ENCODE assay signal across 9 mouse cellular contexts in genomic region chr8:26264869-26265321, GRCm38 (mm10).
A peak's percentile ranks its signal among the peaks of the same experiment; 100 is the strongest.
DNase-seq lines count a peak whose midpoint lies in the region; ATAC-seq and TF ChIP-seq lines count a peak whose summit lies in the region.
"Had no signal": no experiment of that assay in that cellular context is flagged by ENCODE, and none has a peak within 500 bp of the region (broad histone marks: within the 10 kb centered on the region; RNA-seq: fewer than 3 reads in every experiment).

No protein-coding gene starts in this region.

- H3K4me2 ChIP-seq in forebrain, postnatal 0 days (ENCODE audit: low read depth), result no peak overlapping the region
- H3K4me2 ChIP-seq in embryonic facial prominence, embryonic 13.5 days, result peak overlapping the region; percentile 5; the same call in 1 of the 2 replicates
- no peak overlapping the region; the same call in none of the 2 replicates for H3K4me2 ChIP-seq in limb, embryonic 11.5 days (ENCODE audit: low read depth, severe bottlenecking)

- no peak for ATAC-seq in forebrain, postnatal 0 days
- no peak for ATAC-seq in embryonic facial prominence, embryonic 13.5 days (ENCODE audit: insufficient number of reproducible peaks, insufficient read depth, low FRiP score, low TSS enrichment, low read depth)
- ATAC-seq in limb, embryonic 11.5 days (ENCODE audit: insufficient number of reproducible peaks, low FRiP score, low TSS enrichment, low read depth), result 0 out of 2 replicates have a peak, but pooled peaks have one; percentile 41
- no peak for ATAC-seq in megakaryocyte, adult 5-6 weeks (ENCODE audit: poor library complexity, severe bottlenecking)

- DNase-seq in forebrain, embryonic 10.5 days (ENCODE audit: extremely low spot score, low spot score), result peak; percentile 69
- DNase-seq in forebrain, postnatal 0 days, result no peak
- peak; percentile 68 for DNase-seq in limb, embryonic 11.5 days (ENCODE audit: low spot score)
- peak; percentile 78 for DNase-seq in retina, embryonic 14.5 days (ENCODE audit: low spot score)
- no peak for DNase-seq in adrenal gland, adult (ENCODE audit: inconsistent age in 2 of 2, low spot score in 1 of 2)
- DNase-seq in urinary bladder, postnatal 10 days (ENCODE audit: low spot score), result no peak
- DNase-seq: gastrocnemius, adult 2 months had no signal

- TF ChIP-seq CTCF in forebrain, postnatal 0 days (IDR thresholded peaks at IDR 0.05; ENCODE audit: low read depth), result no peak

- 14% methylated on average over 11 of the region's 11 CpGs for WGBS in forebrain, embryonic 10.5 days
- 10% methylated on average over 11 of the region's 11 CpGs for WGBS in forebrain, postnatal 0 days
- 19% methylated on average over 11 of the region's 11 CpGs for WGBS in embryonic facial prominence, embryonic 13.5 days
- 8% methylated on average over 11 of the region's 11 CpGs for WGBS in limb, embryonic 11.5 days

- peaks cover 5% of the 10 kb centered on the region; the same call in 1 of the 2 replicates for H3K9me3 ChIP-seq in forebrain, embryonic 10.5 days
- H3K9me3 ChIP-seq in forebrain, postnatal 0 days (ENCODE audit: low read length), result no peaks in the 10 kb centered on the region
- H3K9me3 ChIP-seq in embryonic facial prominence, embryonic 13.5 days, result no peaks in the 10 kb centered on the region
- H3K9me3 ChIP-seq in limb, embryonic 11.5 days (ENCODE audit: control insufficient read depth, low read length), result no peaks in the 10 kb centered on the region

- peaks cover under 1% of the 10 kb centered on the region; the same call in 1 of the 2 replicates for H3K27me3 ChIP-seq in forebrain, embryonic 10.5 days (ENCODE audit: poor library complexity, severe bottlenecking)
- no peaks in the 10 kb centered on the region for H3K27me3 ChIP-seq in forebrain, postnatal 0 days (ENCODE audit: insufficient read depth, low read length)
- H3K27me3 ChIP-seq in embryonic facial prominence, embryonic 13.5 days, result 0 out of 2 replicates have a peak, but pooled peaks cover 3% of the 10 kb centered on the region
- no peaks in the 10 kb centered on the region for H3K27me3 ChIP-seq in limb, embryonic 11.5 days (ENCODE audit: control insufficient read depth, insufficient read depth, low read length)

- no peaks in the 10 kb centered on the region for H3K36me3 ChIP-seq in forebrain, embryonic 10.5 days (replicated peaks)
- no peaks in the 10 kb centered on the region for H3K36me3 ChIP-seq in forebrain, postnatal 0 days (ENCODE audit: insufficient read depth)
- H3K36me3 ChIP-seq in embryonic facial prominence, embryonic 13.5 days, result no peaks in the 10 kb centered on the region
- H3K36me3 ChIP-seq in limb, embryonic 11.5 days (ENCODE audit: control insufficient read depth, insufficient read depth, low read length), result no peaks in the 10 kb centered on the region

- H3K4me3 ChIP-seq in forebrain, embryonic 10.5 days, result peak overlapping the region; percentile 23
- H3K4me3 ChIP-seq in forebrain, postnatal 0 days (ENCODE audit: low read depth, low read length), result no peak overlapping the region
- no peak overlapping the region for H3K4me3 ChIP-seq in embryonic facial prominence, embryonic 13.5 days
- H3K4me3 ChIP-seq in limb, embryonic 11.5 days (ENCODE audit: low read depth, low read length), result no peak overlapping the region
- H3K4me3 ChIP-seq: gastrocnemius, adult 2 months had no signal

- H3K4me1 ChIP-seq in forebrain, embryonic 10.5 days, result peaks cover 64% of the 10 kb centered on the region
- H3K4me1 ChIP-seq in forebrain, postnatal 0 days (ENCODE audit: insufficient read depth), result peaks cover 9% of the 10 kb centered on the region; the same call in 1 of the 2 replicates
- peaks cover 47% of the 10 kb centered on the region for H3K4me1 ChIP-seq in embryonic facial prominence, embryonic 13.5 days
- peaks cover 31% of the 10 kb centered on the region for H3K4me1 ChIP-seq in limb, embryonic 11.5 days (ENCODE audit: control insufficient read depth, insufficient read depth, low read length)

- no peak overlapping the region for H3K9ac ChIP-seq in forebrain, postnatal 0 days
- no peak overlapping the region for H3K9ac ChIP-seq in embryonic facial prominence, embryonic 13.5 days
- H3K9ac ChIP-seq in limb, embryonic 11.5 days (ENCODE audit: low read length), result no peak overlapping the region

- peak overlapping the region; percentile 85 for H3K27ac ChIP-seq in forebrain, embryonic 10.5 days
- H3K27ac ChIP-seq in forebrain, postnatal 0 days (ENCODE audit: low read depth, low read length), result no peak overlapping the region
- peak overlapping the region; percentile 51; the same call in 1 of the 2 replicates for H3K27ac ChIP-seq in embryonic facial prominence, embryonic 13.5 days
- H3K27ac ChIP-seq in limb, embryonic 11.5 days (replicated peaks; ENCODE audit: low read depth, low read length), result peak overlapping the region; percentile 81
- H3K27ac ChIP-seq: gastrocnemius, adult 2 months had no signal

Comparison
In these comparisons a context has a peak if more than half of its experiments do, and no peak if none do; other contexts are left out.
1. DNase-seq: peak in forebrain, embryonic 10.5 days (single experiment), limb, embryonic 11.5 days (single experiment) and retina, embryonic 14.5 days (single experiment); none in forebrain, postnatal 0 days (single experiment), adrenal gland, adult (0 of 2) and urinary bladder, postnatal 10 days (single experiment).